ENCODE assay signal across 14 mouse cellular contexts in the genomic region with DNA sequence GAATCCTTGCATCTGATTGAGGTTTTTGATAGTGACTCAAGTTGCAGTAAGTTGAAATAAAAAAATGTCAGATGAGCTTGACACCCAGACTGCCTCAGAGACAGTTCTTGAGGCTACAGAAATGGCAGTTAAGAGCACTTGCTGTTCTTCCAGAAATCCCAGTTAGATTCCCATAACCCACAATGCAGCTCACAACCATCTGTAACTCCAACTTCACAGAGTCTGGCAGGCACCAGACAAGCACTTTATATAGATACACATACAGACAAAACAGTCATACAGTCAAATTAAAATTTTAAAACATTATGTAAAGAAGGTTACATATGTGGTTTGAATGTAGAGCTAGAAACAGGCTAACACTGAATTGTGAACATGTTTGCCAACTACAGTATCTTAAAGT.
"Had no signal": no experiment of that assay in that cellular context is flagged by ENCODE, and none has a peak within 500 bp of the region (broad histone marks: within the 10 kb centered on the region; RNA-seq: fewer than 3 reads in every experiment).

No protein-coding gene starts in this region.

- ATAC-seq: midbrain, embryonic 16.5 days had no signal

- DNase-seq: lung, adult 18-20 months; lung, embryonic 14.5 days; lung, postnatal 10 days; lung, postnatal 4 days; midbrain, embryonic 14.5 days; retina, postnatal 1 day; right cerebral cortex, adult 18-20 months; right cerebral cortex, postnatal 25 days; right cerebral cortex, postnatal 4 days; spleen, adult 18-20 months; thymus, adult 2 months; thymus, postnatal 25 days; thymus, postnatal 4 days had no signal
